Mouse (Mus musculus): ENCODE results near the gene Prickle3. TPM values are rescaled to one million over a fixed set of nuclear protein-coding genes. Genes with fewer than 3 reads are reported as not detected.

The Prickle3 gene
- polyA plus RNA-seq, 1 experiment, result 3.4 TPM

GRCm38 (mm10) chrX:7648671-7649304 is 8.3 kb upstream of the Prickle3 start:
- TF ChIP-seq CTCF (IDR thresholded peaks at IDR 0.05; ENCODE audit: borderline replicate concordance, extremely low read depth, insufficient read depth, insufficient read length), result no peak
- TF ChIP-seq POLR2A (IDR thresholded peaks at IDR 0.05; ENCODE audit: borderline replicate concordance, extremely low read depth, insufficient read depth, insufficient read length, poor library complexity, severe bottlenecking), result no peak
- DNase-seq (ENCODE audit: low read depth), result peak; percentile 97

DNA sequence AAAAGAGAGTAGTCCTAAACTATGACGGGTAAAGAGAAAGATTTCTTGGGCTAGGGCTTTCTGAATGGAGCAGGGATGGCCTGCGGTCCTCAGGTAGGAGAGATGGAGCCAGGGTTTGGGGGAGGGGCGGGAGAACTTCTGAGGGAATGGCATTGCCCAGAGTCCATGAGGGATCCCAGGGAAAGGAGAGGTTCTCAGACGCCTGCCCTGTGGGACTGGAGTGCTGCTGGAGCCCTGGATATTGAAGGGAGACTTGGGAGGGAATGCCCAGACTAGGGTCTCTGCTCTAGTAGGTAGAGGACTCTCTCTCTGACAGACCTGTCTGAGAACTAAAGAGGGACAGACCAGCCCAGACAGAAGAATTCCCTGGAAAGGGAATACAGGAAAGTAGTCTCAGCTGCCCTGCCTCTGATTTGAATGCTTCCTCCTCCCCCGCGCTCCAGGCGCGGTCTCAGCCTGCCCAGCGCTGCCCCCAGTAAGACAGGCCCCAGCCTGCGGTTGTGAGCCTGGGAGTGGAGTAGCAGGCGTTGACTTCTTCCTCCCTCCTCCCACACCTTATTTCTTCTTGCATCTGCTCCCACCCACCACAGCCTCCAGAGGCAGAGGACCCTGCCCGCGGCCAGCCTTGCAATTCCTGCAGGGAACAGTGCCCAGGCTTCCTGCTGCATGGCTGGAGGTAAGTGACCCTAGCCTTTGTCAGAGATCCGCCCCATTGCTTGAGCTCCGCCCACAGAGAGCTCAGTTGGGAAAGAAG is 1.1 kb downstream of the Prickle3 start:
- no peak for TF ChIP-seq POLR2A (IDR thresholded peaks at IDR 0.05; ENCODE audit: borderline replicate concordance, extremely low read depth, insufficient read depth, insufficient read length, poor library complexity, severe bottlenecking)
- TF ChIP-seq CTCF (IDR thresholded peaks at IDR 0.05; ENCODE audit: borderline replicate concordance, extremely low read depth, insufficient read depth, insufficient read length), result no peak
- DNase-seq (ENCODE audit: low read depth), result peak; percentile 29

DNA sequence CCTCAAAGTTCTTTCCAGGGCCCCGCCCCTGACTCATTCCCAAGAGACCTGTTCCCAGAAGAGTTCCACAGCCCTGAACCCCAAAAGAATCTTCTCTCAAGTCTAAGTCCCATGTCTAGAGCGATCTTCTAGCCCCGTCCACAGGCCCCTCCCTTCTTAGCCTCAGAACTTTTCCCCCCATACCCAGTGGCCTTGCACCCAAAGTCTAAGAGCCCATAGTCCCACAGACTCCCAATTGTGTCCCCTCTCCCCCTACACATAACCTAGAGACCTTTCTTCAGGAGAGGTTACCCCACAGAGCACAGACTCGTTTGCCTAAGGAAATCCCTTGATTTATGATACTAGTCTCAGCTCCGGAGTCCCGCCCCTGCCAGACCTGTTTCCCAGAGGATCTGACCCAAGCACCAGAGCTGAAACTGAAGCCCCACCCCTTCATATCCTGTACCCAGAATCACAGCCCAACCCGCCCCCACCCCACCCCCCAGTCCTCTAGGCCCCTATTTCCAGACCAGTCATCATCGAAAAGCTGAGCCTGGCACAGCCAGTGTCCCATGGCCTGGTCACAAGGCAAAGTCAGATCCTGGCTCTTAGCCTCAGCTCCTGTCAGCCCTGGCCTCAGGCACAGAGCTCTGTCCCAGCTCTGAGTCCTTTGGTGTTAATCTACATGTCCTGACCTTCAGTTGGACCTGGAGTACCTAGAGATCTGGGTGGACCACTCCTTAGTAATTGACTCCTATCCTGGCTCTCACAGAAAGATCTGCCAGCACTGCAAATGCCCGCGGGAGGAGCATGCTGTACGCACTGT is 1.9 kb downstream of the Prickle3 start:
- no peak for DNase-seq (ENCODE audit: low read depth)
- TF ChIP-seq POLR2A (IDR thresholded peaks at IDR 0.05; ENCODE audit: borderline replicate concordance, extremely low read depth, insufficient read depth, insufficient read length, poor library complexity, severe bottlenecking) (no peak), CTCF (IDR thresholded peaks at IDR 0.05; ENCODE audit: borderline replicate concordance, extremely low read depth, insufficient read depth, insufficient read length) (no peak)

DNA sequence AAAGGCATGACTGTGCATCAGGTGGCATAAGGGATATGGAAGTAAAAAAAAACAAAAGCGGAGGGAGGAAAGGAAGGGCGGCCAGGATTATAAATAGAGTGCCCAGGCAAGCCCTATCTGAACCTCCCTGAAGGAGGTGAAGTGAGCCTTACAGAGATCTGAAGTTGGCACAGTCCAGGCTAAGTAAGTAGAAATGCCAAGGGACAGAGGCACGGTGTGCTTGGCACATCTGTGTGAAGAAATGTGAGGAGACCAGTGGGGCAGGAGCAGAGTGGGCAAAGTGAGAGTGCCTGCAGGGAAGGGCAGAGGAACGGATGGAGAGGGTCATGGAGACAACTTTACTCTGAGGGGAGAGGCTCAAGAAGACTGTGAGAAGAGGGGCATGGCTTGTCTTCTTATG is 4.0 kb downstream of the Prickle3 start:
- no peak for TF ChIP-seq POLR2A (IDR thresholded peaks at IDR 0.05; ENCODE audit: borderline replicate concordance, extremely low read depth, insufficient read depth, insufficient read length, poor library complexity, severe bottlenecking)
- TF ChIP-seq CTCF (IDR thresholded peaks at IDR 0.05; ENCODE audit: borderline replicate concordance, extremely low read depth, insufficient read depth, insufficient read length), result no peak

GRCm38 (mm10) chrX:7662936-7663335 is 5.9 kb downstream of the Prickle3 start:
- no peak for DNase-seq (ENCODE audit: low read depth)
- TF ChIP-seq POLR2A (IDR thresholded peaks at IDR 0.05; ENCODE audit: borderline replicate concordance, extremely low read depth, insufficient read depth, insufficient read length, poor library complexity, severe bottlenecking) (no peak), CTCF (IDR thresholded peaks at IDR 0.05; ENCODE audit: borderline replicate concordance, extremely low read depth, insufficient read depth, insufficient read length) (no peak)

More for the DNA sequence above, 4.0 kb downstream of the Prickle3 start:
- no peak for DNase-seq (ENCODE audit: low read depth)

DNA sequence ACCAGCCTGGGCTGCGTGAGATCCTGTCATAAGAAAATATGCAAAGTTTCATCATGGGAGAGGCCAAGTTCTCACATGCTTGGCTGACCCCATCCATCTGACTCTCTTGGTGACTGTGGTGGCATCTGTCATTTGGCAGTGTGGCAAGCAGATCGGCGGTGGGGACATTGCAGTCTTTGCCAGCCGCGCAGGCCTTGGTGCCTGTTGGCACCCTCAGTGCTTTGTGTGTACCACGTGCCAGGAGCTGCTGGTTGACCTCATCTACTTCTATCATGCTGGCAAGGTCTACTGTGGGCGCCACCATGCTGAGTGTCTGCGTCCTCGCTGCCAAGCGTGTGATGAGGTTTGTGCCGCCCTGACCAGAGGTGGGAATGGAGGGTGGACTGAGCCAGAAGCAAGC is 7.7 kb downstream of the Prickle3 start:
- no peak for DNase-seq (ENCODE audit: low read depth)
- TF ChIP-seq POLR2A (IDR thresholded peaks at IDR 0.05; ENCODE audit: borderline replicate concordance, extremely low read depth, insufficient read depth, insufficient read length, poor library complexity, severe bottlenecking), result no peak
- TF ChIP-seq CTCF (IDR thresholded peaks at IDR 0.05; ENCODE audit: borderline replicate concordance, extremely low read depth, insufficient read depth, insufficient read length), result no peak

GRCm38 (mm10) chrX:7665739-7666502 is 8.9 kb downstream of the Prickle3 start:
- TF ChIP-seq CTCF (IDR thresholded peaks at IDR 0.05; ENCODE audit: borderline replicate concordance, extremely low read depth, insufficient read depth, insufficient read length) (no peak), POLR2A (IDR thresholded peaks at IDR 0.05; ENCODE audit: borderline replicate concordance, extremely low read depth, insufficient read depth, insufficient read length, poor library complexity, severe bottlenecking) (no peak)
- DNase-seq (ENCODE audit: low read depth), result no peak

DNA sequence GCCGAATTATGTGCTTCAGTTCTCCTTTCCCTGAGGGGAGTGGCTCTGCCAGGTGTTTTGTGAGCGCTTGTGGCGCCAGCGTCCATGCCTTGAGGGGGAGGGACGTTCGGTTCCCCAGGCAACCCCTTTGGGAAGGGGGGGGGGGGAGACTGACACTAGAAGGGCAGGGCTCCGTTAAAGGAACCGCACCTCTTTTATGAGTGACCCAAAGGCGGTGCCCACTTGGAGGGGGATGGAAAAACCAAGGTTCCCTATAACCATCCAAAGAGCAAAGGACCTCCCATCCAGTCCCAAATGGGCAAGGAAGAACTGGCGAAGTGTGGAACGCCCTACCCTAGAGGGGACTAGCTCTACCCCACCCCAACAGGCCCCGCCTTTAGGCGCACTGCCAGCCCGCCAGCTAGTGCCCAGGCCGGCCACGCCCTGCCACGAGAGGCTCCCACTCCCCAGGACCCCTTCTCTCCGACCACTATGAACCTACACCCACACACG is 13.4 kb downstream of the Prickle3 start:
- TF ChIP-seq CTCF (IDR thresholded peaks at IDR 0.05; ENCODE audit: borderline replicate concordance, extremely low read depth, insufficient read depth, insufficient read length) (no peak), POLR2A (IDR thresholded peaks at IDR 0.05; ENCODE audit: borderline replicate concordance, extremely low read depth, insufficient read depth, insufficient read length, poor library complexity, severe bottlenecking) (no peak)
- peak; percentile 80 for DNase-seq (ENCODE audit: low read depth)

DNA sequence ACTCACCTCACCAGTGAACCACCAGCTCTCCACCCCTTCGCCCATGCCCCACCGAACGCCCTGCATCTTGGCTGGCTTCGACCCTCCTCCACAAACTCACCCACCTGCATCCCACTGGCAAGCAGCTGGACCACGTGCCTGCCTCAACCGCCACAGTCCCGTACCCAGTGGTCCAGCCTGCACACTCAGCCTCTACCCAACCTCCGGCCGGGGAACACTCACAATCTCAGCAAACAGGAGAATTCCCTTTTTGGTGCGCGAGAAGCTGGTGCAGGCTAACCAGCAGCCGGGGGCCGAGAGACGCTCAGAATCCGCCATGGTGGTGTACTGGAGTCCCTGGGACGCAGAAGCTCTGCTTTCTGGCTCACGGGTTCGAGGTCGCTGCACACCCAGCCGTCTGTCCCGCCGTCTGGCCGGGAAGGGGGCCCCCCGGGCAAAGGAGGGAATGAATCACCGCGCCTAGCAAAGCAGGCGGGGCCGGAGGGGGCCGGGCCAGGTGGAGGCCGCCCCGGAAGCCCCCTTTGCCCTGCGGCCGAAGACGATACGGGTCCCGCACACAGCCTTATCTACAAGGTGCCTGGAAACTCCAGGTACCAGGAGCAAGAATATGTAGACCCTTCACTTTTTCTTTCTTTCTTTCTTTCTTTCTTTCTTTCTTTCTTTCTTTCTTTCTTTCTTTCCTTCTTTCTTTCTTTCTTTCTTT is 14.0 kb downstream of the Prickle3 start, which contains the start of gene Plp2:
Gene Plp2 (minus strand): TSS at position 470 of the 703 bp plus-strand sequence.
- TF ChIP-seq POLR2A (IDR thresholded peaks at IDR 0.05; ENCODE audit: borderline replicate concordance, extremely low read depth, insufficient read depth, insufficient read length, poor library complexity, severe bottlenecking), result no peak
- no peak for TF ChIP-seq CTCF (IDR thresholded peaks at IDR 0.05; ENCODE audit: borderline replicate concordance, extremely low read depth, insufficient read depth, insufficient read length)
- DNase-seq (ENCODE audit: low read depth), result peak; percentile 40

DNA sequence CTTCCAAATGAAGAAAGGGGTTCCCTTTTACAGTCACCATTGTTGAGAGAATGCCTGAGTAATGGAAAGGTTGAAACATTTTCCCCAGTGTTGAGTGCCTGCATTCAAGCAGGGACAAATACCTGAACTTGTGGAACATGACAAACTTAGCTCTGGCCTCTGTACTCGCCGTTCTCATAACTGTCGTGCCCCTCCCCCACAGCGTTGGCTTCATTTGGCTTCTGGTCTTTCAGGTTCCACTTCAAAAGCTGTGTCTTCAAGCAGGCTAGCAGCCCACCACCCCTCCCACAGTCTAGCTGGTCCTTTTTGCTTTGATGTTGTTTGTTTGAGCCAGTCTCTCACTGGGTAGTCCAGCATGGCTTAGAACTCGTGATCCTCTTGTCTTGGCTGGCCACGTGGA is 15.7 kb downstream of the Prickle3 start:
- no peak for DNase-seq (ENCODE audit: low read depth)
- TF ChIP-seq POLR2A (IDR thresholded peaks at IDR 0.05; ENCODE audit: borderline replicate concordance, extremely low read depth, insufficient read depth, insufficient read length, poor library complexity, severe bottlenecking), result no peak
- no peak for TF ChIP-seq CTCF (IDR thresholded peaks at IDR 0.05; ENCODE audit: borderline replicate concordance, extremely low read depth, insufficient read depth, insufficient read length)

Measured in brain, embryonic 14.5 days (tissue).